Mouse (Mus musculus) cerebellum, postnatal 10 days (tissue): Measurements from ENCODE around the gene Col6a4.

Source experiments
- DNase-seq, 2 experiments: peaks; one replicate each; pipeline ENCODE4 v3.0.0; 2021; ENCODE audit warnings: mixed read lengths in 2 of 2

Gene Col6a4

DNA sequence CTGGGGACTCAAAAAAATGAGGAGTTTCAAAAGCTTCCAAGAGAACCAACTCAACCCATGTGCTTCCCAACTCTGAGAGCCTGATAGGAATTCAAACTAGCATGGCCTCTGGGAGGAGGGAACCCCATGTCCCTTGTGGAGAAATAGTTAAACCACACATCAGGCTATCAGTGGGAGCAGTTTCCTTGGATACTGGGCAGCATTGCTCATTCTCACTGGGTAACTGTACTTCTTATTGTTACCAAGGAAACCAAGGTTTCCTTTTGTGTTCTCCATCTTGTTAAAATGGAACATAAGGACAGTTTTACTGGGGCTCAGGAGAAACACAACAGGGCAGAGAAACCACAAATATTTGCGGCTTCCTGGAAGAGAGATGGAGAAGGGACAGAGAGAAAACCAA, 146.8 kb downstream of the Col6a4 start:
- DNase-seq, result no peak

DNA sequence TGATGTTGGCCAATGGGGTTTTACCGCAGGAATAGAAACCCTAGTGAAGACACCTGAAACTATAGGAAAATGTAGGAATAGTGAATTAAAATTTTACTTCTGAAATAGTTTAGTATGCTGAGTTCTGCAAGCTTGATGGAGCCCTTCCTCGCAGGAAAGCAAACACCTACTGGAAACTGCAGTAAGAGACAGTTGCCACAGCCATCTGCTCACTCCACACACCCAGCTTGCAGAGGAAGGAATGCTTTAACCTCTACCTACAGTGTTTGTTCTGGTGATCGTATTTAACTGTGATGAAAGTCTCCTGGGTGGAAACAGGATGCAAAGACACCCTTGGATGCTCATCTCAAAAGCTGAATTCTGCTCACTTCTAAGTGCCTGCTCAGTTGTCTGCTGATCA, 149.0 kb downstream of the Col6a4 start:
- no peak for DNase-seq
